Mouse (Mus musculus) adrenal gland (tissue): Measurements from ENCODE around the gene Gsdmc3.
"Not testable (repeated sequence)": the region's sequence is repeated elsewhere in the genome, so short reads cannot be mapped to it uniquely, and the experiment has no call there.

Experiments used
- intact Hi-C: fragments of 180-260 bp; cut with DNase I; formaldehyde crosslinking; loops from one replicate; pipeline ENCODE4 v1.15.1; 2025
- long read RNA-seq, 2 experiments: library from polyadenylated mRNA; unstranded; transcript quantifications; one replicate each; pipeline ENCODE4 v2.0.0; 2020; ENCODE audit warnings: borderline replicate concordance in 1 of 2; ENCODE audit not compliant: insufficient replicate concordance in 1 of 2

The Gsdmc3 gene
- long read RNA-seq, experiment 1: 0 reads
- long read RNA-seq, experiment 2: 0 reads

- intact Hi-C loops: not testable (repeated sequence)
These were observed at the start of gene Gsdmc3 for GRCm38 (mm10) chr15:63878458-63878857. Gene Gsdmc3, minus strand, starts transcription at chr15:63878558.

- intact Hi-C loops: no loop called here
These were observed 47.8 kb upstream of the Gsdmc3 start for GRCm38 (mm10) chr15:63926201-63926600.

- intact Hi-C loops: no loop called here
These were observed 46.1 kb upstream of the Gsdmc3 start for GRCm38 (mm10) chr15:63924484-63924883.

DNA sequence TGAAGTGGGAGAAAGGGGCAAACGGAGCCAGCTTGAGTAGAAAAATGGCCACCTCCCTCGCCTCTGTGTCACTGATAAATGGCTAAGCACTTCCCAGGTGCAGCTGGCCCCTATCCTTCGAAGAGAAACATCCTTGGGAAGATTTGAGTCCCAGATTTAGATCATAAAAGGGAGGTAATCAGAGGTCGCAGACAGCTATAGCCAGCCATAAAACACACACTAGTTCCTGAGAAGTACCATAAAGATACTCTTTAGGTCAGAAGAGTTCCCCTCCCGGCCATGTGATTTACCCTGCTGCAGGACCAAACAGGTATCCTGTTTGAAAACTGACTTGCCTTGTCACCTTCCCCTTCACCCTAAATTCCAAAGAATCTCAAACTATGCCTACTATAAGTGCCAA is 43.3 kb upstream of the Gsdmc3 start:
- intact Hi-C loops: not testable (repeated sequence)

DNA sequence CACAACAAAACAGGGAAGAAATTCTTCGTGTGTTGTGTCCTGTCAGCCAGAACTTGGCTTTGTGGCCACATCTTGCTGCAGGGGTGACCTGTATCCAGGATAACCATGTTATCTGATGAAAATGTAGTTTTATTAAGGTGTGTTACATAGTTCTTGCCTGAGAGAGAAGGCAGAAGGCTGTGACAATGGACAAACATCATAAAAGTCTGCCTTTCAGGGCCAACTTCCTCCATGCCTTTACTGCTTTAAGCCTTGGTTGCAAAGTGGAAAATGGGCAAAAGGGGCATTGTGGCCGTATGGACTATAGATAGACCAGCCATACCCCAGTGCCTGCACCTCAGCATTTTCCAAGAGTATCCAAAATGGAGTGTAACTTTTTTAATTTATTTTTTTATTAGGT is 41.4 kb upstream of the Gsdmc3 start:
- intact Hi-C loops: not testable (repeated sequence)

DNA sequence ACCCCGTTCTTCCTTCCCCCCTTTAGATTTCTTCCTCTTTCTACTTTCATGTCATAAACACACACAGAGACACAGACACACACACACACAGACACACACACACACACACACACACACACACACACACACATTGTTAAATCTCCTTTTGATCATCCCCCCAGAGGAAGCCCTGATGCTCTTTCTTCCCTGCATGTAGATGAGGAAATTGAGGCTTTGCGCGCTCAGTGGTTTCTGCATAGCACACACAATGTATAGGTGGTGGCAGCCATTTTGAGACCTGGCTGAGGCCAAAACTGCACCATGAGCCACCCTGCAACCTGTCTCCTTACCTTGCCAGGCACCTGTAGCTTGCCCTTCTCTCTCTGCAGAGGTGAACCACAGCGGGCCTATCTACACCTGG is 38.2 kb upstream of the Gsdmc3 start:
- intact Hi-C loops: not testable (repeated sequence)

GRCm38 (mm10) chr15:63912197-63912596 is 33.8 kb upstream of the Gsdmc3 start, which contains the start of gene Gsdmc4:
Gene Gsdmc4, minus strand, starts transcription at chr15:63912297.
- intact Hi-C loops: not testable (repeated sequence)

DNA sequence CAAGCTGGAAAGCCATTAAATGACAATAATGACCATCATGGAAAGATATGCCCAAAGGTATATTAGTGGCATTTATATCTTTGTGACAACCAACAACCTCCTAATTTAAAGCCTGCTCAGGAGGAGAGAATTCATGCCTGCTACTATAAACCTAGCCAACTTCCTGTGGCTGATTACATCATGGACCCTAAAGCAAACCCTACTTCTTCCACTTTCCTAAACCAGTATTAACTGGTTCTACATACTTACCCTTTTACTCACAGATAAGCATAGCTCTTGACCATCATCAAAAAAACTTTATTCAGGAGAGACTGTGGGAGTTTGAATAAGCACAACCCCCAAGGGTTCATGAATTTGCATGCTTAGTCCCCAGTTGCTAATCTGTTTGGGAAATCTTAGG is 31.5 kb upstream of the Gsdmc3 start:
- intact Hi-C loops: not testable (repeated sequence)

DNA sequence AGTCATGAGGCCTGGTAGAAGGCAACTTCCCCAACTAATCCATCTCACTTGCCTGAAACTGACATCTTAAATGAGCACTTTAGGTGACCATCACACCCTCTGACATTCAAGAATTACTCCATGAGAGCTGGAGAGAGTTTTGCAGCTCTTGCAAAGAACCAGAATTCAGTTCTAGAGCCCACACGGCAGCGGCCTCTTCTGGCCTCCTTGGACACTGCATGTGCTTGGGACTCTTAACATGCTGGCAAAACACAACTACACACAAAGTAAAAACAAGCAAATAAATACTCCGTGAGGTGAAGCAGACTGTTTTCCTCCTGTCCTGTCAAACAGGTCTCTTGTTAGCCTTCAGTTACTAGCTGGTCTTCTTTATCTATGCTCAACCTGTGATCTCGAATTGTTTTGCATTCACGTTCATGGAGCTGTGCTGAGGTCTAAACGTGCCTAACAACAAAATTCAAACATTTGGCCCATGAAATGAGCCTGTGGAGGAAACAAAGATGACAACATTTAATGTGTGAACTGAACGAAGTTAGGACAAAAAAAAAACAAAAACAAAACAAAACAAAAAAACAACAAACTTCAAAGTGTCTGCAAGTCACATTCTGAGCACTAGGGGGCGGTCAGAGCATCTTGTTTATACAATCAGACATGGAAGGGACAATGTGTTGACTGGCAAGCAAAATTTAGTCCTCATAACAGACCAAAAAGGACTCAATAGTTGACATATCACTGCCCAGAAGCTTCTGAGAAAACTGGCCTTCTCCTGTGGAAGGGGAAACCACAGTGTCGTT is 17.4 kb upstream of the Gsdmc3 start:
- intact Hi-C loops: loop anchor here (10.0 kb wide), 1 partner anchor 219 kb away; no protein-coding TSS in a partner anchor

DNA sequence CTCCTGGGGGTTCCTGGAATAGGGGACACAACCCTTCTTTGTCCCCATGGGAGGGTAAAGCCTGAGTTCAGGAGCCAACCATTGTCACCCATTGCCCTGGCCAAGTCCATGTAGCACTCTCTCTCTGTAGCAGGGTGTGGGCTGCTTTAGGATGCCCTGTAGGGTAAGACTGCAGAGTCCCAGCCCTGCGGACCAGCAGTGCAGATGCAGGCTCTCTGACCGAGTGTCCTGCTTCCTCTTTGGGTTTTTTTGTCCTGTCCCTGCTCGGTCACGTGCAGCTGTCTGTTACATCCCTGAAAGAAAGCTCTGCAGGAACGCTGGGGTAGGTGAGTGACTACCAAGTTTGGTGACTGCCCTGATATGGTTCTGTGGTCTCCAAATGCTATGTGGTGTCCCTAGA is 10.1 kb upstream of the Gsdmc3 start:
- intact Hi-C loops: not testable (repeated sequence)

DNA sequence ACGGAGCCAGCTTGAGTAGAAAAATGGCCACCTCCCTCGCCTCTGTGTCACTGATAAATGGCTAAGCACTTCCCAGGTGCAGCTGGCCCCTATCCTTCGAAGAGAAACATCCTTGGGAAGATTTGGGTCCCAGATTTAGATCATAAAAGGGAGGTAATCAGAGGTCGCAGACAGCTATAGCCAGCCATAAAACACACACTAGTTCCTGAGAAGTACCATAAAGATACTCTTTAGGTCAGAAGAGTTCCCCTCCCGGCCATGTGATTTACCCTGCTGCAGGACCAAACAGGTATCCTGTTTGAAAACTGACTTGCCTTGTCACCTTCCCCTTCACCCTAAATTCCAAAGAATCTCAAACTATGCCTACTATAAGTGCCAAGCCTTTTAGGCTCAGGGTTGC is 9.6 kb upstream of the Gsdmc3 start:
- intact Hi-C loops: not testable (repeated sequence)

DNA sequence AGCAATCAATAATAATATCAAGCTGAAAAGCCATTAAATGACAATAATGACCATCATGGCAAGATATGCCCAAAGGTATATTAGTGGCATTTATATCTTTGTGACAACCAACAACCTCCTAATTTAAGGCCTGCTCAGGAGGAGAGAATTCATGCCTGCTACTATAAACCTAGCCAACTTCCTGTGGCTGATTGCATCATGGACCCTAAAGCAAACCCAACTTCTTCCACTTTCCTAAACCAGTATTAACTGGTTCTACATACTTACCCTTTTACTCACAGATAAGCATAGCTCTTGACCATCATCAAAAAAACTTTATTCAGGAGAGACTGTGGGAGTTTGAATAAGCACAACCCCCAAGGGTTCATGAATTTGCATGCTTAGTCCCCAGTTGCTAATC is 2.2 kb downstream of the Gsdmc3 start:
- intact Hi-C loops: not testable (repeated sequence)

GRCm38 (mm10) chr15:63861965-63862364 is 16.4 kb downstream of the Gsdmc3 start:
- intact Hi-C loops: not testable (repeated sequence)
